8 mouse cellular contexts compared by ENCODE assay signal in genomic region chr19:8741243-8741869, GRCm38 (mm10). TPM values are rescaled to one million over a fixed set of nuclear protein-coding genes. Genes with fewer than 3 reads are reported as not detected.
DNase-seq lines count a peak whose midpoint lies in the region; ATAC-seq and TF ChIP-seq lines count a peak whose summit lies in the region.

TSS of gene Stx5a (plus strand) at chr19:8741413.

- no peaks in the 10 kb centered on the region for H3K27me3 ChIP-seq in CH12.LX (replicated peaks)
- H3K27me3 ChIP-seq in forebrain, embryonic 11.5 days (ENCODE audit: control insufficient read depth, insufficient read depth, low read length), result no peaks in the 10 kb centered on the region
- H3K27me3 ChIP-seq in heart, embryonic 16.5 days (ENCODE audit: control insufficient read depth, insufficient read depth, low read length), result no peaks in the 10 kb centered on the region
- no peaks in the 10 kb centered on the region for H3K27me3 ChIP-seq in liver, embryonic 15.5 days
- no peaks in the 10 kb centered on the region for H3K27me3 ChIP-seq in neural tube, embryonic 12.5 days (replicated peaks)

- in situ Hi-C loops in CH12.LX (cut with MboI; ENCODE audit: low pct_ligation_motif_present, low pct_unique_long_range_greater_than_20kb, low sequenced_read_pairs), result loop anchor here (25.0 kb wide), 1 partner anchor 371 kb away; no protein-coding TSS in a partner anchor

- WGBS in forebrain, embryonic 11.5 days, result under 1% methylated on average over 36 of the region's 36 CpGs
- WGBS in heart, embryonic 16.5 days, result under 1% methylated on average over 36 of the region's 36 CpGs
- under 1% methylated on average over 36 of the region's 36 CpGs for WGBS in liver, embryonic 15.5 days (ENCODE audit: insufficient replicate concordance)
- WGBS in neural tube, embryonic 12.5 days, result under 1% methylated on average over 36 of the region's 36 CpGs

- peak; percentile 73 for TF ChIP-seq POLR2A in CH12.LX (IDR thresholded peaks at IDR 0.05; ENCODE audit: low read depth, low read length)

- peak within 1 kb of the TSS; percentile 75 to 77 (median 77) for H3K4me3 ChIP-seq in CH12.LX (replicated peaks in 1 of 3; ENCODE audit: low read depth in 2 of 3, low read length in 2 of 3, poor library complexity in 1 of 3)
- peak within 1 kb of the TSS; percentile 67 for H3K4me3 ChIP-seq in forebrain, embryonic 11.5 days (ENCODE audit: low read depth, low read length)
- H3K4me3 ChIP-seq in heart, embryonic 16.5 days (ENCODE audit: low read length), result peak within 1 kb of the TSS; percentile 100
- H3K4me3 ChIP-seq in liver, embryonic 15.5 days (replicated peaks), result peak within 1 kb of the TSS; percentile 88
- H3K4me3 ChIP-seq in neural tube, embryonic 12.5 days, result peak within 1 kb of the TSS; percentile 76

- dilution Hi-C loops in CH12.LX (cut with MboI; ENCODE audit: extremely low pct_ligation_motif_present, extremely low pct_unique_long_range_greater_than_20kb, low sequenced_read_pairs), result no loop called here

- no peak for TF ChIP-seq RAD21 in CH12.LX (IDR thresholded peaks at IDR 0.05; ENCODE audit: low read depth, low read length)

- peak; percentile 98 for ATAC-seq in forebrain, embryonic 11.5 days (replicated peaks; ENCODE audit: low FRiP score)
- peak; percentile 95 for ATAC-seq in heart, embryonic 16.5 days (replicated peaks; ENCODE audit: extremely low read depth, insufficient read depth, low FRiP score)
- ATAC-seq in liver, embryonic 15.5 days (ENCODE audit: insufficient read depth), result peak; percentile 97
- peak; percentile 97 for ATAC-seq in neural tube, embryonic 12.5 days (ENCODE audit: low FRiP score, low read depth)

- H3K9ac ChIP-seq in CH12.LX (ENCODE audit: insufficient read depth, low read depth), result peak within 1 kb of the TSS; percentile 92
- peak within 1 kb of the TSS; percentile 62 for H3K9ac ChIP-seq in forebrain, embryonic 11.5 days (ENCODE audit: low read length)
- H3K9ac ChIP-seq in heart, embryonic 16.5 days (ENCODE audit: low read length), result peak within 1 kb of the TSS; percentile 96
- H3K9ac ChIP-seq in liver, embryonic 15.5 days, result peak within 1 kb of the TSS; percentile 94
- peak within 1 kb of the TSS; percentile 83 for H3K9ac ChIP-seq in neural tube, embryonic 12.5 days

- TF ChIP-seq EP300 in CH12.LX (IDR thresholded peaks at IDR 0.05; ENCODE audit: low read length), result no peak

- no peaks in the 10 kb centered on the region for H3K9me3 ChIP-seq in CH12.LX (replicated peaks; ENCODE audit: low read length)
- no peaks in the 10 kb centered on the region for H3K9me3 ChIP-seq in forebrain, embryonic 11.5 days (ENCODE audit: control insufficient read depth, low read length)
- H3K9me3 ChIP-seq in heart, embryonic 16.5 days (replicated peaks; ENCODE audit: control insufficient read depth, low read length), result no peaks in the 10 kb centered on the region
- no peaks in the 10 kb centered on the region for H3K9me3 ChIP-seq in liver, embryonic 15.5 days (replicated peaks)
- no peaks in the 10 kb centered on the region for H3K9me3 ChIP-seq in neural tube, embryonic 12.5 days

- H3K4me2 ChIP-seq in CH12.LX (ENCODE audit: insufficient read depth, low read depth, poor library complexity, severe bottlenecking), result peak within 1 kb of the TSS; percentile 72
- H3K4me2 ChIP-seq in forebrain, embryonic 11.5 days (ENCODE audit: low read depth, low read length, severe bottlenecking), result peak within 1 kb of the TSS; percentile 79
- peak within 1 kb of the TSS; percentile 100 for H3K4me2 ChIP-seq in heart, embryonic 16.5 days (ENCODE audit: low read depth, low read length)
- peak within 1 kb of the TSS; percentile 83 for H3K4me2 ChIP-seq in liver, embryonic 15.5 days
- peak within 1 kb of the TSS; percentile 89 for H3K4me2 ChIP-seq in neural tube, embryonic 12.5 days (replicated peaks)

- DNase-seq in CH12.LX (ENCODE audit: extremely low read depth), result peak; percentile 98
- peak; percentile 97 for DNase-seq in c-Kit-positive CD71-positive TER-119-negative erythroid progenitor cells, embryonic 14.5 days (ENCODE audit: low read depth)
- peak; percentile 96 for DNase-seq in forebrain, embryonic 11.5 days (ENCODE audit: low spot score)
- peak; percentile 98 for DNase-seq in kidney, postnatal 36 days
- DNase-seq in telencephalon, adult 2 months (ENCODE audit: low read depth, low spot score), result peak; percentile 99

- H3K4me1 ChIP-seq in CH12.LX (ENCODE audit: control insufficient read depth in 1 of 2, insufficient read depth in 2 of 2), result peaks cover 11 to 41% of the 10 kb centered on the region in 2 experiments
- peaks cover 12% of the 10 kb centered on the region for H3K4me1 ChIP-seq in forebrain, embryonic 11.5 days (replicated peaks; ENCODE audit: control insufficient read depth, insufficient read depth, low read length)
- H3K4me1 ChIP-seq in heart, embryonic 16.5 days (ENCODE audit: control insufficient read depth, insufficient read depth, low read length), result peaks cover 21% of the 10 kb centered on the region
- H3K4me1 ChIP-seq in liver, embryonic 15.5 days (replicated peaks), result peaks cover 32% of the 10 kb centered on the region
- peaks cover 19% of the 10 kb centered on the region for H3K4me1 ChIP-seq in neural tube, embryonic 12.5 days

- H3K27ac ChIP-seq in CH12.LX (ENCODE audit: insufficient read depth, low read depth), result peak within 1 kb of the TSS; percentile 91
- peak within 1 kb of the TSS; percentile 87 for H3K27ac ChIP-seq in forebrain, embryonic 11.5 days (ENCODE audit: low read depth, low read length)
- peak within 1 kb of the TSS; percentile 99 for H3K27ac ChIP-seq in heart, embryonic 16.5 days (ENCODE audit: low read length)
- peak within 1 kb of the TSS; percentile 95 for H3K27ac ChIP-seq in liver, embryonic 15.5 days (replicated peaks)
- peak within 1 kb of the TSS; percentile 69; the same call in 1 of the 2 replicates for H3K27ac ChIP-seq in neural tube, embryonic 12.5 days

- no peak for TF ChIP-seq CTCF in CH12.LX (conservative IDR thresholded peaks at IDR 0.05 in 1 of 2, IDR thresholded peaks at IDR 0.05 in 1 of 2; ENCODE audit: low read depth in 2 of 2, low read length in 2 of 2)

- peaks cover 34% of the 10 kb centered on the region for H3K79me2 ChIP-seq in CH12.LX (replicated peaks; ENCODE audit: control insufficient read depth, extremely low read depth, insufficient read depth, poor library complexity, severe bottlenecking)

- H3K36me3 ChIP-seq in CH12.LX (replicated peaks in 1 of 2; ENCODE audit: control insufficient read depth in 1 of 2, insufficient read depth in 1 of 2, low read length in 1 of 2), result peaks cover 55 to 78% of the 10 kb centered on the region in 2 experiments
- peaks cover 8% of the 10 kb centered on the region for H3K36me3 ChIP-seq in forebrain, embryonic 11.5 days (ENCODE audit: control insufficient read depth, insufficient read depth, low read length)
- peaks cover 49% of the 10 kb centered on the region for H3K36me3 ChIP-seq in heart, embryonic 16.5 days (ENCODE audit: control insufficient read depth, insufficient read depth)
- H3K36me3 ChIP-seq in liver, embryonic 15.5 days (replicated peaks), result peaks cover 71% of the 10 kb centered on the region
- H3K36me3 ChIP-seq in neural tube, embryonic 12.5 days, result peaks cover 57% of the 10 kb centered on the region

TF ChIP-seq in CH12.LX, 34 proteins besides CTCF, POLR2A, EP300 and RAD21 (continues in another document):
- TF ChIP-seq TBP (conservative IDR thresholded peaks at IDR 0.05; ENCODE audit: low read depth, low read length), result peak; percentile 52; the same call in 1 of the 2 replicates
- TF ChIP-seq MXI1 (IDR thresholded peaks at IDR 0.05; ENCODE audit: low read depth, low read length), result no peak
- TF ChIP-seq GABPA (IDR thresholded peaks at IDR 0.05; ENCODE audit: insufficient replicate concordance, low read depth, low read length), result no peak; the same call in 1 of the 2 replicates
- peak; percentile 60; the same call in 1 of the 2 replicates for TF ChIP-seq MAZ (IDR thresholded peaks at IDR 0.05; ENCODE audit: low read depth, low read length)
- TF ChIP-seq CHD1 (IDR thresholded peaks at IDR 0.05; ENCODE audit: low read depth, low read length), result no peak
- no peak for TF ChIP-seq JUN (IDR thresholded peaks at IDR 0.05; ENCODE audit: insufficient read depth, low read depth, low read length)
- no peak; the same call in 1 of the 2 replicates for TF ChIP-seq JUND (conservative IDR thresholded peaks at IDR 0.05; ENCODE audit: low read depth, low read length)
- TF ChIP-seq PAX5 (IDR thresholded peaks at IDR 0.05; ENCODE audit: low read length), result no peak
- TF ChIP-seq SMC3 (IDR thresholded peaks at IDR 0.05; ENCODE audit: low read depth, low read length), result peak; percentile 8; the same call in 1 of the 2 replicates
- no peak for TF ChIP-seq UBTF (IDR thresholded peaks at IDR 0.05; ENCODE audit: low read depth, low read length)
- no peak for TF ChIP-seq IRF4 (IDR thresholded peaks at IDR 0.05; ENCODE audit: low read depth, low read length)
- peak; percentile 97 for TF ChIP-seq POLR2AphosphoS2 (IDR thresholded peaks at IDR 0.05; ENCODE audit: low read depth, low read length)
- peak; percentile 84; the same call in 1 of the 2 replicates for TF ChIP-seq KAT2A (IDR thresholded peaks at IDR 0.05; ENCODE audit: insufficient replicate concordance, low read length)
- no peak for TF ChIP-seq ZC3H11A (IDR thresholded peaks at IDR 0.05; ENCODE audit: low read depth, low read length)
- TF ChIP-seq USF2 (conservative IDR thresholded peaks at IDR 0.05; ENCODE audit: low read depth, low read length), result 0 out of 2 replicates have a peak, but pooled peaks have one; percentile 5
- TF ChIP-seq MEF2A (IDR thresholded peaks at IDR 0.05; ENCODE audit: borderline replicate concordance, low read depth, low read length), result 0 out of 2 replicates have a peak, but pooled peaks have one; percentile 58
- TF ChIP-seq RCOR1 (conservative IDR thresholded peaks at IDR 0.05; ENCODE audit: low read depth, low read length), result peak; percentile 12; the same call in 1 of the 2 replicates
- TF ChIP-seq SIN3A (IDR thresholded peaks at IDR 0.05; ENCODE audit: low read length), result peak; percentile 95
- TF ChIP-seq E2F4 (IDR thresholded peaks at IDR 0.05; ENCODE audit: insufficient replicate concordance, low read depth, low read length), result no peak
- TF ChIP-seq NRF1 (IDR thresholded peaks at IDR 0.05; ENCODE audit: low read depth, low read length), result peak; percentile 34; the same call in 1 of the 2 replicates
- TF ChIP-seq MAX (IDR thresholded peaks at IDR 0.05; ENCODE audit: low read length), result 0 out of 2 replicates have a peak, but pooled peaks have one; percentile 55

RNA-seq across cellular contexts. Expression of gene Stx5a, which starts in this region (rescaled TPM):
- 47.5 and 48.1 TPM in 2 replicates for total RNA-seq in CH12.LX (2012; rRNA removed)
- total RNA-seq in CH12.LX (2014; rRNA removed), result 49.1 and 49.7 TPM in 2 replicates
- polyA plus RNA-seq in CH12.LX (2012; ENCODE audit: insufficient read length, low read depth), result 35.2 and 39.3 TPM in 2 replicates
- polyA plus RNA-seq in forebrain, embryonic 11.5 days (2014; fragmentation: Nextera tagmentation; extraction: Ambion mirVana), result 88.4 and 93.8 TPM in 2 replicates
- polyA plus RNA-seq in heart, embryonic 16.5 days (2015; fragmentation: Nextera tagmentation; extraction: Ambion mirVana), result 91.5 and 91.7 TPM in 2 replicates
- polyA plus RNA-seq in liver, embryonic 15.5 days (2015; fragmentation: Nextera tagmentation; extraction: Ambion mirVana), result 53.5 and 53.8 TPM in 2 replicates
- polyA plus RNA-seq in neural tube, embryonic 12.5 days (2016; fragmentation: Nextera tagmentation; extraction: Ambion mirVana), result 129 TPM in 2 replicates

Comparison
In these comparisons a context has a peak if more than half of its experiments do, and no peak if none do; other contexts are left out.
1. Peak in every context shown above with its lines: DNase-seq, ATAC-seq, H3K4me3 ChIP-seq and H3K27ac ChIP-seq.